ENCODE assay signal across 9 mouse cellular contexts in genomic region chr1:95762244-95762643, GRCm38 (mm10).
A peak's percentile ranks its signal among the peaks of the same experiment; 100 is the strongest.
DNase-seq lines count a peak whose midpoint lies in the region; ATAC-seq lines count a peak whose summit lies in the region.
"Had no signal": no experiment of that assay in that cellular context is flagged by ENCODE, and none has a peak within 500 bp of the region (broad histone marks: within the 10 kb centered on the region; RNA-seq: fewer than 3 reads in every experiment).

No protein-coding gene starts in this region.

- peak; percentile 59; the same call in 1 of the 2 replicates for ATAC-seq in midbrain, embryonic 11.5 days (ENCODE audit: low FRiP score)
- no peak for ATAC-seq in midbrain, embryonic 15.5 days (replicated peaks)
- no peak for ATAC-seq in embryonic facial prominence, embryonic 14.5 days (ENCODE audit: low read depth)
- ATAC-seq in hematopoietic stem cell, adult 5-6 weeks (replicated peaks in 1 of 2; ENCODE audit: insufficient read depth in 1 of 2, low FRiP score in 2 of 2, low TSS enrichment in 1 of 2, low read depth in 1 of 2, poor library complexity in 2 of 2, severe bottlenecking in 2 of 2), result peak; percentile 75 to 78; a peak in 3 of 4 replicates

- H3K36me3 ChIP-seq in midbrain, embryonic 11.5 days (ENCODE audit: control insufficient read depth, insufficient read depth, low read length), result no peaks in the 10 kb centered on the region
- H3K36me3 ChIP-seq in midbrain, embryonic 15.5 days (replicated peaks), result no peaks in the 10 kb centered on the region
- H3K36me3 ChIP-seq in embryonic facial prominence, embryonic 14.5 days (ENCODE audit: control insufficient read depth, insufficient read depth, low read length), result no peaks in the 10 kb centered on the region

- no peak overlapping the region for H3K4me2 ChIP-seq in midbrain, embryonic 11.5 days
- H3K4me2 ChIP-seq in midbrain, embryonic 15.5 days, result no peak overlapping the region
- H3K4me2 ChIP-seq in embryonic facial prominence, embryonic 14.5 days (ENCODE audit: low read depth, low read length), result no peak overlapping the region

- H3K4me1 ChIP-seq in midbrain, embryonic 11.5 days (ENCODE audit: control insufficient read depth, insufficient read depth, low read length), result no peaks in the 10 kb centered on the region
- no peaks in the 10 kb centered on the region for H3K4me1 ChIP-seq in midbrain, embryonic 15.5 days
- H3K4me1 ChIP-seq in embryonic facial prominence, embryonic 14.5 days (ENCODE audit: control insufficient read depth, insufficient read depth, low read length), result no peaks in the 10 kb centered on the region

- no peak overlapping the region for H3K9ac ChIP-seq in midbrain, embryonic 11.5 days (ENCODE audit: low read length)
- H3K9ac ChIP-seq in midbrain, embryonic 15.5 days, result no peak overlapping the region
- H3K9ac ChIP-seq in embryonic facial prominence, embryonic 14.5 days (ENCODE audit: low read depth, low read length), result no peak overlapping the region

- peak; percentile 95 for DNase-seq in midbrain, embryonic 11.5 days (ENCODE audit: low spot score, missing footprints)
- DNase-seq in adrenal gland, postnatal 10 days, result peak; percentile 82
- peak; percentile 81 for DNase-seq in embryonic facial prominence, embryonic 14.5 days (ENCODE audit: low spot score)
- DNase-seq in left cerebral cortex, adult 11 months (ENCODE audit: low spot score), result peak; percentile 33
- peak; percentile 78 for DNase-seq in naive thymus-derived CD4-positive, alpha-beta T cell, adult 2 months (ENCODE audit: low read depth)
- peak; percentile 69 for DNase-seq in thymus, postnatal 14 days

- no peaks in the 10 kb centered on the region for H3K9me3 ChIP-seq in midbrain, embryonic 11.5 days (ENCODE audit: control insufficient read depth, low read length)
- no peaks in the 10 kb centered on the region for H3K9me3 ChIP-seq in midbrain, embryonic 15.5 days
- no peaks in the 10 kb centered on the region for H3K9me3 ChIP-seq in embryonic facial prominence, embryonic 14.5 days (ENCODE audit: control insufficient read depth, low read length)

- H3K27me3 ChIP-seq in midbrain, embryonic 11.5 days (ENCODE audit: control insufficient read depth, insufficient read depth, low read length), result no peaks in the 10 kb centered on the region
- H3K27me3 ChIP-seq in midbrain, embryonic 15.5 days (replicated peaks), result no peaks in the 10 kb centered on the region
- H3K27me3 ChIP-seq in embryonic facial prominence, embryonic 14.5 days (replicated peaks; ENCODE audit: control insufficient read depth, insufficient read depth, low read length), result no peaks in the 10 kb centered on the region

- 0% methylated on average over 2 of the region's 2 CpGs for WGBS in midbrain, embryonic 11.5 days
- under 1% methylated on average over 2 of the region's 2 CpGs for WGBS in midbrain, embryonic 15.5 days
- 2% methylated on average over 2 of the region's 2 CpGs for WGBS in embryonic facial prominence, embryonic 14.5 days

- H3K4me3 ChIP-seq in midbrain, embryonic 11.5 days (ENCODE audit: low read depth, low read length), result no peak overlapping the region
- no peak overlapping the region for H3K4me3 ChIP-seq in midbrain, embryonic 15.5 days
- no peak overlapping the region for H3K4me3 ChIP-seq in embryonic facial prominence, embryonic 14.5 days (ENCODE audit: low read depth, low read length)
- H3K4me3 ChIP-seq: erythroblast, embryonic 14.5 days had no signal

- H3K27ac ChIP-seq in midbrain, embryonic 11.5 days (ENCODE audit: low read depth, low read length), result no peak overlapping the region
- H3K27ac ChIP-seq in midbrain, embryonic 15.5 days, result no peak overlapping the region
- no peak overlapping the region for H3K27ac ChIP-seq in embryonic facial prominence, embryonic 14.5 days (replicated peaks; ENCODE audit: low read depth, low read length)

Comparison
In these comparisons a context has a peak if more than half of its experiments do, and no peak if none do; other contexts are left out.
1. ATAC-seq: peak in midbrain, embryonic 11.5 days (single experiment) and hematopoietic stem cell, adult 5-6 weeks (2 of 2); none in midbrain, embryonic 15.5 days (single experiment) and embryonic facial prominence, embryonic 14.5 days (single experiment).
2. DNase-seq: peak in every context shown above with its lines; median percentile 95 in midbrain, embryonic 11.5 days; 82 in adrenal gland, postnatal 10 days; 81 in embryonic facial prominence, embryonic 14.5 days; 78 in naive thymus-derived CD4-positive, alpha-beta T cell, adult 2 months; 69 in thymus, postnatal 14 days; 33 in left cerebral cortex, adult 11 months.